Mouse (Mus musculus) hindbrain, embryonic 14.5 days (tissue): ENCODE measurements at regions not wholly inside any gene's neighbourhood (a gene's known extent, or its start where the extent isn't known, plus 50 kb on each side); places are given as distances from the start of the nearest gene placed in this dataset.
"Not testable (repeated sequence)": the region's sequence is repeated elsewhere in the genome, so short reads cannot be mapped to it uniquely, and the experiment has no call there.

Experiments
- ATAC-seq: fragments of 200-750 bp; cut with Nextera tagmentation; 2 replicates; pipeline ENCODE4 v1.8.0; 2017; ENCODE audit warnings: moderate number of reproducible peaks, mild to moderate bottlenecking, moderate TSS enrichment, moderate library complexity; ENCODE audit not compliant: low FRiP score
- DNase-seq: peaks from one replicate; pipeline ENCODE4 v3.0.0-alpha.2; 2015; ENCODE audit warnings: low spot score
- H3K27ac ChIP-seq: fragments of 300-500 bp; sonication (generic); 2 replicates; pipeline ENCODE4 v1.5.1; 2014; ENCODE audit warnings: mild to moderate bottlenecking, moderate library complexity
- H3K27me3 ChIP-seq: fragments of 300-500 bp; sonication (generic); 2 replicates; pipeline ENCODE4 v1.6.1; 2014; ENCODE audit warnings: mild to moderate bottlenecking, low read length, mixed read lengths; ENCODE audit not compliant: control insufficient read depth, insufficient read depth
- H3K36me3 ChIP-seq: fragments of 300-500 bp; sonication (generic); replicated peaks from 2 replicates; pipeline ENCODE4 v1.6.1; 2014; ENCODE audit not compliant: control insufficient read depth, insufficient read depth
- H3K4me1 ChIP-seq: fragments of 300-500 bp; sonication (generic); replicated peaks from 2 replicates; pipeline ENCODE4 v1.6.1; 2014; ENCODE audit warnings: antibody characterized with exemption, low read length, mixed read lengths; ENCODE audit not compliant: control insufficient read depth, insufficient read depth
- H3K4me2 ChIP-seq: fragments of 300-500 bp; sonication (generic); replicated peaks from 2 replicates; pipeline ENCODE4 v1.6.1; 2014; ENCODE audit warnings: mild to moderate bottlenecking, moderate library complexity
- H3K4me3 ChIP-seq: fragments of 300-500 bp; sonication (generic); replicated peaks from 2 replicates; pipeline ENCODE4 v1.5.1; 2014; ENCODE audit warnings: mild to moderate bottlenecking, low read length
- H3K9ac ChIP-seq: fragments of 300-500 bp; sonication (generic); 2 replicates; pipeline ENCODE4 v1.6.1; 2014
- H3K9me3 ChIP-seq: fragments of 300-500 bp; sonication (generic); 2 replicates; pipeline ENCODE4 v1.6.1; 2016; ENCODE audit warnings: low read length; ENCODE audit not compliant: control insufficient read depth
- WGBS: fragments of 180-500 bp; shearing (Covaris S2); extraction: QIAGEN DNeasy Blood & Tissue Kit; methylation state at CpG from one replicate; pipeline ENCODE4 v1.1.7; 2014; 5-methylcytosine and 5-hydroxymethylcytosine counted together

- no peaks in the 10 kb centered on the region for H3K27me3 ChIP-seq
- DNase-seq (no peak), ATAC-seq (no peak)
- H3K4me3 ChIP-seq = no peak overlapping the region
- no peak overlapping the region for H3K9ac ChIP-seq
- no peak overlapping the region for H3K27ac ChIP-seq
- no peaks in the 10 kb centered on the region for H3K36me3 ChIP-seq
- no peaks in the 10 kb centered on the region for H3K9me3 ChIP-seq
- H3K4me2 ChIP-seq = no peak overlapping the region
- H3K4me1 ChIP-seq = no peaks in the 10 kb centered on the region
Measured at GRCm38 (mm10) chr12:93812963-93813733, 1878.9 kb upstream of the Flrt2 start.

- Histone ChIP-seq H3K27me3 (no peaks in the 10 kb centered on the region), H3K36me3 (no peaks in the 10 kb centered on the region), H3K9ac (no peak overlapping the region), H3K9me3 (no peaks in the 10 kb centered on the region), H3K4me1 (no peaks in the 10 kb centered on the region), H3K4me3 (no peak overlapping the region), H3K4me2 (no peak overlapping the region), H3K27ac (no peak overlapping the region)
- peak; percentile 50 for DNase-seq
- peak; percentile 87 for ATAC-seq
- 21% methylated on average over 1 of the region's 1 CpGs for WGBS
Measured at GRCm38 (mm10) chr12:93850944-93851520, 1841.0 kb upstream of the Flrt2 start.

GRCm38 (mm10) chr12:93851660-93852059 is 1840.4 kb upstream of the Flrt2 start:
- Histone ChIP-seq H3K27me3 (no peaks in the 10 kb centered on the region), H3K27ac (no peak overlapping the region), H3K4me1 (no peaks in the 10 kb centered on the region), H3K36me3 (no peaks in the 10 kb centered on the region), H3K9ac (no peak overlapping the region), H3K4me3 (no peak overlapping the region), H3K9me3 (no peaks in the 10 kb centered on the region), H3K4me2 (no peak overlapping the region)
- WGBS = 51% methylated on average over 1 of the region's 1 CpGs
- no peak for ATAC-seq
- no peak for DNase-seq

GRCm38 (mm10) chr12:93885946-93886345 is 1806.1 kb upstream of the Flrt2 start:
- H3K36me3 ChIP-seq = no peaks in the 10 kb centered on the region
- ATAC-seq (no peak), DNase-seq (no peak)
- no peak overlapping the region for H3K9ac ChIP-seq
- H3K27ac ChIP-seq = no peak overlapping the region
- no peaks in the 10 kb centered on the region for H3K4me1 ChIP-seq
- no peak overlapping the region for H3K4me3 ChIP-seq
- no peak overlapping the region for H3K4me2 ChIP-seq
- 57% methylated on average over 2 of the region's 2 CpGs for WGBS
- no peaks in the 10 kb centered on the region for H3K27me3 ChIP-seq
- H3K9me3 ChIP-seq = no peaks in the 10 kb centered on the region

- H3K27ac ChIP-seq = no peak overlapping the region
- 83% methylated on average over 3 of the region's 3 CpGs for WGBS
- H3K27me3 ChIP-seq = no peaks in the 10 kb centered on the region
- no peak overlapping the region for H3K4me3 ChIP-seq
- no peaks in the 10 kb centered on the region for H3K9me3 ChIP-seq
- no peak overlapping the region for H3K4me2 ChIP-seq
- H3K9ac ChIP-seq = no peak overlapping the region
- DNase-seq (no peak), ATAC-seq (no peak)
- H3K4me1 ChIP-seq = no peaks in the 10 kb centered on the region
- H3K36me3 ChIP-seq = no peaks in the 10 kb centered on the region
Measured at GRCm38 (mm10) chr12:93890109-93890508, 1801.9 kb upstream of the Flrt2 start.

GRCm38 (mm10) chr12:93928541-93929238 is 1763.3 kb upstream of the Flrt2 start:
- WGBS = 43% methylated on average over 1 of the region's 27 CpGs
- DNase-seq, H3K9me3 ChIP-seq, H3K4me1 ChIP-seq, H3K9ac ChIP-seq, H3K36me3 ChIP-seq, H3K4me3 ChIP-seq, H3K27ac ChIP-seq, H3K4me2 ChIP-seq, H3K27me3 ChIP-seq: not testable (repeated sequence)
- ATAC-seq = peak; percentile 70; the same call in 1 of the 2 replicates

GRCm38 (mm10) chr12:93929239-93929563 is 1762.8 kb upstream of the Flrt2 start:
- peak; percentile 55; the same call in 1 of the 2 replicates for ATAC-seq
- 92% methylated on average over 3 of the region's 7 CpGs for WGBS
- H3K4me2 ChIP-seq, H3K36me3 ChIP-seq, H3K27ac ChIP-seq, H3K27me3 ChIP-seq, H3K4me3 ChIP-seq, H3K9ac ChIP-seq, H3K4me1 ChIP-seq, H3K9me3 ChIP-seq, DNase-seq: not testable (repeated sequence)

GRCm38 (mm10) chr12:93930242-93930641 is 1761.8 kb upstream of the Flrt2 start:
- WGBS = 94% methylated on average over 9 of the region's 11 CpGs
- not testable (repeated sequence) for H3K36me3 ChIP-seq, H3K9ac ChIP-seq, H3K27ac ChIP-seq, H3K4me1 ChIP-seq, H3K9me3 ChIP-seq, DNase-seq, H3K4me3 ChIP-seq, ATAC-seq, H3K27me3 ChIP-seq, H3K4me2 ChIP-seq

GRCm38 (mm10) chr12:93960869-93961268 is 1731.2 kb upstream of the Flrt2 start:
- Histone ChIP-seq H3K9ac (no peak overlapping the region), H3K27ac (no peak overlapping the region), H3K36me3 (no peaks in the 10 kb centered on the region), H3K4me2 (no peak overlapping the region), H3K9me3 (no peaks in the 10 kb centered on the region), H3K4me3 (no peak overlapping the region), H3K4me1 (no peaks in the 10 kb centered on the region), H3K27me3 (no peaks in the 10 kb centered on the region)
- DNase-seq = no peak
- WGBS = 87% methylated on average over 1 of the region's 1 CpGs
- ATAC-seq = no peak
